12 mouse cellular contexts compared by ENCODE assay signal in genomic region chr2:105130351-105131060, GRCm38 (mm10). TPM values are rescaled to one million over a fixed set of nuclear protein-coding genes. Genes with fewer than 3 reads are reported as not detected.
DNase-seq lines count a peak whose midpoint lies in the region; ATAC-seq and TF ChIP-seq lines count a peak whose summit lies in the region.
"Had no signal": no experiment of that assay in that cellular context is flagged by ENCODE, and none has a peak within 500 bp of the region (broad histone marks: within the 10 kb centered on the region; RNA-seq: fewer than 3 reads in every experiment).

No protein-coding gene starts in this region.

- no peaks in the 10 kb centered on the region for H3K36me3 ChIP-seq in embryonic facial prominence, embryonic 14.5 days (ENCODE audit: control insufficient read depth, insufficient read depth, low read length)
- no peaks in the 10 kb centered on the region for H3K36me3 ChIP-seq in hindbrain, embryonic 13.5 days
- H3K36me3 ChIP-seq in neural tube, embryonic 12.5 days: no peaks in the 10 kb centered on the region

- no peak overlapping the region for H3K27ac ChIP-seq in layer of hippocampus, adult 2 months
- H3K27ac ChIP-seq in embryonic facial prominence, embryonic 14.5 days (replicated peaks; ENCODE audit: low read depth, low read length): no peak overlapping the region
- no peak overlapping the region for H3K27ac ChIP-seq in hindbrain, embryonic 13.5 days
- H3K27ac ChIP-seq in neural tube, embryonic 12.5 days: no peak overlapping the region

- no peak for DNase-seq in layer of hippocampus, adult 2 months (ENCODE audit: low spot score in 2 of 2)
- DNase-seq in layer of hippocampus, adult 8-10 months (ENCODE audit: low spot score in 2 of 2): no peak
- no peak for DNase-seq in embryonic facial prominence, embryonic 14.5 days (ENCODE audit: low spot score)
- DNase-seq in cerebellum, adult 9-10 months: no peak
- DNase-seq in adrenal gland, adult 2 months: no peak
- DNase-seq in layer of hippocampus, adult 9-10 months (ENCODE audit: low spot score): no peak
- DNase-seq: right cerebral cortex, postnatal 14 days had no signal

- no peak for ATAC-seq in embryonic facial prominence, embryonic 14.5 days (ENCODE audit: low read depth)
- ATAC-seq in hindbrain, embryonic 13.5 days (ENCODE audit: low FRiP score): no peak
- no peak for ATAC-seq in neural tube, embryonic 12.5 days (ENCODE audit: low FRiP score, low read depth)
- ATAC-seq: Patski had no signal

- no peak overlapping the region for H3K9ac ChIP-seq in embryonic facial prominence, embryonic 14.5 days (ENCODE audit: low read depth, low read length)
- H3K9ac ChIP-seq in hindbrain, embryonic 13.5 days: no peak overlapping the region
- H3K9ac ChIP-seq in neural tube, embryonic 12.5 days: no peak overlapping the region

- peaks cover 7% of the 10 kb centered on the region; the same call in 1 of the 2 replicates for H3K4me1 ChIP-seq in embryonic facial prominence, embryonic 14.5 days (ENCODE audit: control insufficient read depth, insufficient read depth, low read length)
- H3K4me1 ChIP-seq in hindbrain, embryonic 13.5 days (replicated peaks): peaks cover 21% of the 10 kb centered on the region
- H3K4me1 ChIP-seq in neural tube, embryonic 12.5 days: peaks cover 19% of the 10 kb centered on the region

- WGBS in embryonic facial prominence, embryonic 14.5 days: 2% methylated on average over 32 of the region's 32 CpGs
- 1% methylated on average over 32 of the region's 32 CpGs for WGBS in hindbrain, embryonic 13.5 days
- under 1% methylated on average over 32 of the region's 32 CpGs for WGBS in neural tube, embryonic 12.5 days

- 0 out of 2 replicates have a peak overlapping the region, but pooled peaks have one; percentile 4 for H3K4me2 ChIP-seq in embryonic facial prominence, embryonic 14.5 days (ENCODE audit: low read depth, low read length)
- no peak overlapping the region for H3K4me2 ChIP-seq in hindbrain, embryonic 13.5 days
- peak overlapping the region; percentile 25; the same call in 1 of the 2 replicates for H3K4me2 ChIP-seq in neural tube, embryonic 12.5 days (replicated peaks)

- H3K27me3 ChIP-seq in embryonic facial prominence, embryonic 14.5 days (replicated peaks; ENCODE audit: control insufficient read depth, insufficient read depth, low read length): peaks cover 98% of the 10 kb centered on the region
- peaks cover 98% of the 10 kb centered on the region for H3K27me3 ChIP-seq in hindbrain, embryonic 13.5 days
- peaks cover 98% of the 10 kb centered on the region for H3K27me3 ChIP-seq in neural tube, embryonic 12.5 days (replicated peaks)
- H3K27me3 ChIP-seq: Patski had no signal

- H3K9me3 ChIP-seq in embryonic facial prominence, embryonic 14.5 days (ENCODE audit: control insufficient read depth, low read length): no peaks in the 10 kb centered on the region
- no peaks in the 10 kb centered on the region for H3K9me3 ChIP-seq in hindbrain, embryonic 13.5 days
- no peaks in the 10 kb centered on the region for H3K9me3 ChIP-seq in neural tube, embryonic 12.5 days

- no peak overlapping the region for H3K4me3 ChIP-seq in layer of hippocampus, adult 2 months
- peak overlapping the region; percentile 10; the same call in 1 of the 2 replicates for H3K4me3 ChIP-seq in embryonic facial prominence, embryonic 14.5 days (ENCODE audit: low read depth, low read length)
- H3K4me3 ChIP-seq in hindbrain, embryonic 13.5 days: 0 out of 2 replicates have a peak overlapping the region, but pooled peaks have one; percentile 2
- 0 out of 2 replicates have a peak overlapping the region, but pooled peaks have one; percentile 3 for H3K4me3 ChIP-seq in neural tube, embryonic 12.5 days
- H3K4me3 ChIP-seq: erythroblast, embryonic 14.5 days had no signal

- peak; percentile 22; the same call in 1 of the 2 replicates for TF ChIP-seq CTCF in layer of hippocampus, adult 2 months (conservative IDR thresholded peaks at IDR 0.05)

RNA-seq across cellular contexts. Expression of gene Wt1, which starts 4.2 kb away (rescaled TPM):
- total RNA-seq in layer of hippocampus, adult 2 months (2021): not detected
- not detected for total RNA-seq in layer of hippocampus, adult 8-10 months (2022)
- polyA plus RNA-seq in embryonic facial prominence, embryonic 14.5 days (2014; fragmentation: Nextera tagmentation; extraction: Ambion mirVana): 0.54 and 0.84 TPM in 2 replicates
- 0.61 and 0.82 TPM in 2 replicates for polyA plus RNA-seq in hindbrain, embryonic 13.5 days (2015; fragmentation: Nextera tagmentation; extraction: Ambion mirVana)
- 2.5 and 3.1 TPM in 2 replicates for polyA plus RNA-seq in neural tube, embryonic 12.5 days (2016; fragmentation: Nextera tagmentation; extraction: Ambion mirVana)
- 1 to 10 TPM; 2.6 to 3.8 TPM for total RNA-seq in adrenal gland, adult 2 months (2021)
- 5.2 and 6.6 TPM in 2 replicates for polyA plus RNA-seq in adrenal gland, adult 2 months (2012; rRNA removed)
- polyA plus RNA-seq: erythroblast, embryonic 14.5 days had no signal

RNA-seq across cellular contexts. Expression of gene Gm11060, which starts 38.7 kb away (rescaled TPM):
- total RNA-seq in layer of hippocampus, adult 2 months (2021): not detected
- not detected for total RNA-seq in layer of hippocampus, adult 8-10 months (2022)
- not detected in 2 replicates for polyA plus RNA-seq in embryonic facial prominence, embryonic 14.5 days (2014; fragmentation: Nextera tagmentation; extraction: Ambion mirVana)
- not detected in 2 replicates for polyA plus RNA-seq in hindbrain, embryonic 13.5 days (2015; fragmentation: Nextera tagmentation; extraction: Ambion mirVana)
- polyA plus RNA-seq in neural tube, embryonic 12.5 days (2016; fragmentation: Nextera tagmentation; extraction: Ambion mirVana): not detected in 2 replicates
- not detected for total RNA-seq in adrenal gland, adult 2 months (2021)
- not detected in 2 replicates for polyA plus RNA-seq in adrenal gland, adult 2 months (2012; rRNA removed)
- polyA plus RNA-seq: erythroblast, embryonic 14.5 days; limb, embryonic 14.5 days; Patski had no signal
